Mouse (Mus musculus): ENCODE results near the gene Olfr993. TPM values are rescaled to one million over a fixed set of nuclear protein-coding genes. Genes with fewer than 3 reads are reported as not detected.

The Olfr993 gene
- not detected in 2 replicates for polyA plus RNA-seq (2014; fragmentation: Nextera tagmentation; extraction: Ambion mirVana)

DNA sequence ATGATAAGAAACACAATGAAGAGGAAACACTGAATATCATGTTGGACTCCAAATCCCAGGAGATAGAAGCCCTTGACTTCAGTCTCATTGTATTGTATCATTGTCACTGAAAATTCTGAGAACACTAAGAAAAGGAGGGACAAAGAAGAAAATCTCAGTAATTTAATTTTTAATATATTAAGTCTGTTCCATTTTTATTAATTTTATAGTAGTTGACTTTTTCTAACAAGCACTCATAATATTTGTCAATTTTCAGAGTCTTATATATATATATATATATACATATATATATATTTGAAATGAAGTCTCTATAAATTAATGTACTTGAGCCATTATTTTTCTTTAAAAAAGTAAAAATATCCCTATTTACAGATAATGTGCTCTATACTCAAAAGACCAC lies at the start of gene Olfr993:
TSS of gene Olfr993 (minus strand) at position 101 of the 400 bp plus-strand sequence.
- no peak within 1 kb of the TSS for H3K4me3 ChIP-seq (ENCODE audit: low read depth, low read length)
- H3K9me3 ChIP-seq (ENCODE audit: control insufficient read depth, low read length) = no peaks in the 10 kb centered on the region
- H3K4me2 ChIP-seq (ENCODE audit: low read depth, low read length) = no peak within 1 kb of the TSS
- no peaks in the 10 kb centered on the region for H3K4me1 ChIP-seq (ENCODE audit: control insufficient read depth, insufficient read depth, low read length)
- no peak for ATAC-seq (ENCODE audit: low read depth)
- no peaks in the 10 kb centered on the region for H3K27me3 ChIP-seq (ENCODE audit: control insufficient read depth, insufficient read depth, low read length)
- H3K27ac ChIP-seq (ENCODE audit: low read depth, low read length) = no peak within 1 kb of the TSS
- no peak within 1 kb of the TSS for H3K9ac ChIP-seq (replicated peaks; ENCODE audit: low read depth, low read length)
- H3K36me3 ChIP-seq (ENCODE audit: control insufficient read depth, insufficient read depth, low read length) = no peaks in the 10 kb centered on the region

GRCm38 (mm10) chr2:85443539-85443938 lies 28.9 kb upstream of the Olfr993 start, which contains the start of gene Olfr995:
Gene Olfr995, minus strand, starts transcription at chr2:85443639.
- H3K27ac ChIP-seq (ENCODE audit: low read depth, low read length) = no peak within 1 kb of the TSS
- H3K4me3 ChIP-seq (ENCODE audit: low read depth, low read length) = no peak within 1 kb of the TSS
- no peaks in the 10 kb centered on the region for H3K9me3 ChIP-seq (ENCODE audit: control insufficient read depth, low read length)
- no peaks in the 10 kb centered on the region for H3K27me3 ChIP-seq (ENCODE audit: control insufficient read depth, insufficient read depth, low read length)
- H3K36me3 ChIP-seq (ENCODE audit: control insufficient read depth, insufficient read depth, low read length) = no peaks in the 10 kb centered on the region
- no peak within 1 kb of the TSS for H3K4me2 ChIP-seq (ENCODE audit: low read depth, low read length)
- no peak for ATAC-seq (ENCODE audit: low read depth)
- H3K9ac ChIP-seq (replicated peaks; ENCODE audit: low read depth, low read length) = no peak within 1 kb of the TSS
- H3K4me1 ChIP-seq (ENCODE audit: control insufficient read depth, insufficient read depth, low read length) = no peaks in the 10 kb centered on the region
- WGBS = 38% methylated on average over 1 of the region's 1 CpGs

- Histone ChIP-seq H3K27me3 (ENCODE audit: control insufficient read depth, insufficient read depth, low read length) (no peaks in the 10 kb centered on the region), H3K4me3 (ENCODE audit: low read depth, low read length) (no peak overlapping the region), H3K4me1 (ENCODE audit: control insufficient read depth, insufficient read depth, low read length) (no peaks in the 10 kb centered on the region), H3K4me2 (ENCODE audit: low read depth, low read length) (no peak overlapping the region), H3K9me3 (ENCODE audit: control insufficient read depth, low read length) (no peaks in the 10 kb centered on the region), H3K27ac (ENCODE audit: low read depth, low read length) (no peak overlapping the region), H3K36me3 (ENCODE audit: control insufficient read depth, insufficient read depth, low read length) (no peaks in the 10 kb centered on the region), H3K9ac (replicated peaks; ENCODE audit: low read depth, low read length) (no peak overlapping the region)
- no peak for ATAC-seq (ENCODE audit: low read depth)
Observed at GRCm38 (mm10) chr2:85442546-85442945, 27.9 kb upstream of the Olfr993 start.

DNA sequence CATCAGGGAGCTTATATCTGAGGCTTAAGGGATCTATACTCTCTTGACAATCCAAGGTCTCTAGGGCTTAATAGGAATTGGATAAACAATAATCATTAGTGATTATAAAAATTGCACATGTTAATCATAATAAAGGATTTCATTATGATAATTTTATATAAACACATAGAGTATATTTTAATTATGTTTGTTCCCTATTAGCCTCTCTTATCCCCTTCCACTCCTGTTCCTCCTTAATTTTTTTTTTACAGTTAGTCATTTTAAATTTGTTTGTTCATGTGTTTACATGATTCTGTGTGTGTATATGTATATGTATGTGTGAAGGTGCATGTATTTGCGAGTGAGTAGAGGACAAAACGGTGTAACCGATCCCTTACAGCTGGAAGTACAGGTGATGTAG lies 21.7 kb upstream of the Olfr993 start, which contains the start of gene Olfr994:
TSS of gene Olfr994 (minus strand) at position 101 of the 400 bp plus-strand sequence.
- H3K4me2 ChIP-seq (ENCODE audit: low read depth, low read length) = no peak within 1 kb of the TSS
- H3K27me3 ChIP-seq (ENCODE audit: control insufficient read depth, insufficient read depth, low read length) = no peaks in the 10 kb centered on the region
- ATAC-seq (ENCODE audit: low read depth) = no peak
- H3K9ac ChIP-seq (replicated peaks; ENCODE audit: low read depth, low read length) = no peak within 1 kb of the TSS
- no peaks in the 10 kb centered on the region for H3K36me3 ChIP-seq (ENCODE audit: control insufficient read depth, insufficient read depth, low read length)
- 89% methylated on average over 3 of the region's 3 CpGs for WGBS
- H3K4me3 ChIP-seq (ENCODE audit: low read depth, low read length) = no peak within 1 kb of the TSS
- H3K9me3 ChIP-seq (ENCODE audit: control insufficient read depth, low read length) = no peaks in the 10 kb centered on the region
- no peaks in the 10 kb centered on the region for H3K4me1 ChIP-seq (ENCODE audit: control insufficient read depth, insufficient read depth, low read length)
- no peak within 1 kb of the TSS for H3K27ac ChIP-seq (ENCODE audit: low read depth, low read length)

DNA sequence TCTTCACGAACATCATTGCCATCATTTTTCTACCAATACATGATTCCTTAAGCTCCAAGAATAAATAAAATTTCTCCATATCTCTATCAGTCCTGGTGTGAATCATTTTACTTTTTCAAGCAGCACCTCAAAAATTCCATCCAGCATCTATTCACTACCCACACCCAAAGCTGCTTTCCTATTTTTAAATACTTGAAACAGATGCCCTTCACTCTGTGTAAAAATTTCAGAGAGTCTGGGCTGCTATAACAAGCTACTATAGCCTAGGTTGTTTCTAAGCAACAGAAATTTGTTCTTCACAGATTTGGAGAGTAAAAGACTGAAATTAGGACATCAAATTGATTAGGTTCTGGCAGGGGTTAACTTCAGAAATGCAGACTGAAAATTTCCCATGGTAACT lies 11.2 kb upstream of the Olfr993 start:
- Histone ChIP-seq H3K27me3 (ENCODE audit: control insufficient read depth, insufficient read depth, low read length) (no peaks in the 10 kb centered on the region), H3K27ac (ENCODE audit: low read depth, low read length) (no peak overlapping the region), H3K4me1 (ENCODE audit: control insufficient read depth, insufficient read depth, low read length) (no peaks in the 10 kb centered on the region), H3K36me3 (ENCODE audit: control insufficient read depth, insufficient read depth, low read length) (no peaks in the 10 kb centered on the region), H3K4me3 (ENCODE audit: low read depth, low read length) (no peak overlapping the region), H3K4me2 (ENCODE audit: low read depth, low read length) (no peak overlapping the region), H3K9me3 (ENCODE audit: control insufficient read depth, low read length) (no peaks in the 10 kb centered on the region), H3K9ac (replicated peaks; ENCODE audit: low read depth, low read length) (no peak overlapping the region)
- no peak for ATAC-seq (ENCODE audit: low read depth)
- 85% methylated on average over 1 of the region's 1 CpGs for WGBS

- no peak within 1 kb of the TSS for H3K4me2 ChIP-seq (ENCODE audit: low read depth, low read length)
- no peak for ATAC-seq (ENCODE audit: low read depth)
- H3K27ac ChIP-seq (ENCODE audit: low read depth, low read length) = no peak within 1 kb of the TSS
- H3K4me1 ChIP-seq (ENCODE audit: control insufficient read depth, insufficient read depth, low read length) = no peaks in the 10 kb centered on the region
- H3K27me3 ChIP-seq (ENCODE audit: control insufficient read depth, insufficient read depth, low read length) = no peaks in the 10 kb centered on the region
- no peaks in the 10 kb centered on the region for H3K9me3 ChIP-seq (ENCODE audit: control insufficient read depth, low read length)
- 68% methylated on average over 2 of the region's 2 CpGs for WGBS
- no peak within 1 kb of the TSS for H3K4me3 ChIP-seq (ENCODE audit: low read depth, low read length)
- H3K9ac ChIP-seq (replicated peaks; ENCODE audit: low read depth, low read length) = no peak within 1 kb of the TSS
- no peaks in the 10 kb centered on the region for H3K36me3 ChIP-seq (ENCODE audit: control insufficient read depth, insufficient read depth, low read length)
Observed at GRCm38 (mm10) chr2:85409369-85409768, 5.3 kb downstream of the Olfr993 start, which contains the start of gene Olfr992. Gene Olfr992, minus strand, starts transcription at chr2:85409469.

Other genes with a start within 250 kb of the Olfr993 start
- 7.1 and 11.2 TPM in 2 replicates for gene Lrrc55, start 217.7 kb downstream of the Olfr993 start, polyA plus RNA-seq (2014; fragmentation: Nextera tagmentation; extraction: Ambion mirVana)
- not detected in 2 replicates for gene Olfr987, start 75.6 kb downstream of the Olfr993 start, polyA plus RNA-seq (2014; fragmentation: Nextera tagmentation; extraction: Ambion mirVana)
- not detected in 2 replicates for gene Olfr988, start 51.6 kb downstream of the Olfr993 start, polyA plus RNA-seq (2014; fragmentation: Nextera tagmentation; extraction: Ambion mirVana)
- not detected in 2 replicates for gene Olfr992, start 5.4 kb downstream of the Olfr993 start, polyA plus RNA-seq (2014; fragmentation: Nextera tagmentation; extraction: Ambion mirVana)
- gene Olfr994, start 21.6 kb upstream of the Olfr993 start, polyA plus RNA-seq (2014; fragmentation: Nextera tagmentation; extraction: Ambion mirVana) = not detected in 2 replicates
- not detected in 2 replicates for gene Olfr995, start 28.8 kb upstream of the Olfr993 start, polyA plus RNA-seq (2014; fragmentation: Nextera tagmentation; extraction: Ambion mirVana)
- 0.12 and 0.35 TPM in 2 replicates for gene 4833423E24Rik, start 104.1 kb upstream of the Olfr993 start, polyA plus RNA-seq (2014; fragmentation: Nextera tagmentation; extraction: Ambion mirVana)
- not detected in 2 replicates for gene Olfr996, start 164.3 kb upstream of the Olfr993 start, polyA plus RNA-seq (2014; fragmentation: Nextera tagmentation; extraction: Ambion mirVana)
- gene Olfr998, start 174.1 kb upstream of the Olfr993 start, polyA plus RNA-seq (2014; fragmentation: Nextera tagmentation; extraction: Ambion mirVana) = not detected in 2 replicates
- not detected in 2 replicates for gene Olfr1000, start 197.0 kb upstream of the Olfr993 start, polyA plus RNA-seq (2014; fragmentation: Nextera tagmentation; extraction: Ambion mirVana)
- gene Olfr1002, start 235.8 kb upstream of the Olfr993 start, polyA plus RNA-seq (2014; fragmentation: Nextera tagmentation; extraction: Ambion mirVana) = not detected in 2 replicates
- gene Olfr154, start 249.6 kb upstream of the Olfr993 start, polyA plus RNA-seq (2014; fragmentation: Nextera tagmentation; extraction: Ambion mirVana) = not detected in 2 replicates

All from neural tube, embryonic 14.5 days (tissue).